ENCODE assay signal across 9 mouse cellular contexts in the genomic region with DNA sequence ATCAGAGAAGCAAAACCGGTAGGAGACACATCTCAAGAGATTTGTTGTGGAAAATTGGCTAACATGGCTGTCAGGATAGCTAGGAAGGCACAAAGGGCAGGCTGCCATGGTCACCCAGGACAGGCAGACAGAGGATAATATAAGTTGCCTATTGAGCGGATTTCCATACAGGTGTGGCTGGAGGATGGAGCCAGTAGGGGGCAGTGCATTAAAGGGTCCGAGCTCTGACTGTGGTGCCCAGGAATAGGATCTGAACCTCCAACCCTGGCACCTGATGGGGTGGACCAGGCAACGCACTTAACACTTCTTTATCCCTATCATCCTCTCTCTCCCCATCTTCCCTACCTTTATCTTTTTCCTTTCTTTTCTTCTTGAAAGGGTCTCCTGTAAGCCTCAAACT. TPM values are rescaled to one million over a fixed set of nuclear protein-coding genes. Genes with fewer than 3 reads are reported as not detected.
A peak's percentile ranks its signal among the peaks of the same experiment; 100 is the strongest.
DNase-seq lines count a peak whose midpoint lies in the region; TF ChIP-seq lines count a peak whose summit lies in the region.
"Had no signal": no experiment of that assay in that cellular context is flagged by ENCODE, and none has a peak within 500 bp of the region (broad histone marks: within the 10 kb centered on the region; RNA-seq: fewer than 3 reads in every experiment).

No protein-coding gene starts in this region.

- H3K4me3 ChIP-seq in testis, adult 2 months (ENCODE audit: control insufficient read depth, low read depth, low read length), result no peak overlapping the region

- intact Hi-C loops in heart, postnatal 25 days (cut with DNase I), result no loop called here

- H3K36me3 ChIP-seq in testis, adult 2 months (ENCODE audit: control insufficient read depth, insufficient read depth, low read length), result no peaks in the 10 kb centered on the region

- peak; percentile 86 for DNase-seq in heart, adult 11 months
- DNase-seq in heart, postnatal 25 days (ENCODE audit: low spot score), result no peak
- DNase-seq in testis, postnatal 14 days (ENCODE audit: low spot score), result no peak
- peak; percentile 16 to 64 for DNase-seq in kidney, postnatal 36 days
- peak; percentile 40 for DNase-seq in thymus, postnatal 4 days
- DNase-seq in cerebellum, postnatal 4 days (ENCODE audit: low spot score in 2 of 2), result no peak
- no peak for DNase-seq in spleen, postnatal 4 days (ENCODE audit: low spot score in 2 of 2)

- TF ChIP-seq CTCF in testis, adult 2 months (IDR thresholded peaks at IDR 0.05; ENCODE audit: control insufficient read depth, insufficient read depth, insufficient replicate concordance, low read depth, low read length), result peak; percentile 36; the same call in 1 of the 2 replicates

- no peak overlapping the region for H3K27ac ChIP-seq in testis, adult 2 months (ENCODE audit: control insufficient read depth, insufficient read depth, low read depth, low read length)

- H3K27me3 ChIP-seq in testis, adult 2 months (ENCODE audit: control insufficient read depth, insufficient read depth, low read length), result no peaks in the 10 kb centered on the region

- H3K4me1 ChIP-seq in testis, adult 2 months (ENCODE audit: control insufficient read depth, insufficient read depth, low read length), result no peaks in the 10 kb centered on the region

- TF ChIP-seq POLR2A in testis, adult 2 months (IDR thresholded peaks at IDR 0.05; ENCODE audit: control insufficient read depth, low read depth, low read length), result no peak

RNA-seq across cellular contexts. Expression of gene Tcf21, which starts 38.5 kb away (rescaled TPM):
- total RNA-seq in heart, postnatal 25 days (2021), result 10 to 100 TPM; 10.9 to 14.4 TPM
- polyA plus RNA-seq in testis, adult 2 months (2012; rRNA removed), result 11.2 and 12.4 TPM in 2 replicates
- total RNA-seq: left cerebral cortex, postnatal 14 days had no signal

RNA-seq across cellular contexts. Expression of gene Tbpl1, which starts 49.7 kb away (rescaled TPM):
- total RNA-seq in heart, postnatal 25 days (2021), result 10 to 100 TPM; 19.1 to 21.1 TPM
- 169 and 185 TPM in 2 replicates for polyA plus RNA-seq in testis, adult 2 months (2012; rRNA removed)

Comparison
In these comparisons a context has a peak if more than half of its experiments do, and no peak if none do; other contexts are left out.
1. DNase-seq: peak in heart, adult 11 months (single experiment), kidney, postnatal 36 days (2 of 2) and thymus, postnatal 4 days (single experiment); none in heart, postnatal 25 days (single experiment), testis, postnatal 14 days (single experiment), cerebellum, postnatal 4 days (0 of 2) and spleen, postnatal 4 days (0 of 2).